Mouse (Mus musculus): ENCODE results near the gene BC005537. TPM values are rescaled to one million over a fixed set of nuclear protein-coding genes. Genes with fewer than 3 reads are reported as not detected.
"Not testable (repeated sequence)": the region's sequence is repeated elsewhere in the genome, so short reads cannot be mapped to it uniquely, and the experiment has no call there.

Gene BC005537
- polyA plus RNA-seq, 1 experiment from 2014 or later, result 11.1 TPM

GRCm38 (mm10) chr13:24831353-24832130 is 30.1 kb downstream of the BC005537 start, which contains the start of the genes Acot13 and Tdp2:
Gene Acot13, minus strand, starts transcription at chr13:24831540.
Gene Tdp2, plus strand, starts transcription at chr13:24831679.
- peak within 1 kb of the TSS; percentile 85 for H3K4me2 ChIP-seq (replicated peaks; ENCODE audit: low read depth)
- H3K36me3 ChIP-seq (ENCODE audit: control insufficient read depth, insufficient read depth, low read length), result no peaks in the 10 kb centered on the region
- ATAC-seq (ENCODE audit: low FRiP score, low TSS enrichment) (peak; percentile 98), DNase-seq (ENCODE audit: low spot score) (peak; percentile 100)
- H3K4me3 ChIP-seq (ENCODE audit: low read depth, low read length), result peak within 1 kb of the TSS; percentile 92
- no peaks in the 10 kb centered on the region for H3K27me3 ChIP-seq (ENCODE audit: control insufficient read depth, insufficient read depth, low read length)
- peak within 1 kb of the TSS; percentile 95 for H3K9ac ChIP-seq (ENCODE audit: low read length)
- H3K4me1 ChIP-seq (replicated peaks; ENCODE audit: control insufficient read depth, insufficient read depth), result 0 out of 2 replicates have a peak, but pooled peaks cover 3% of the 10 kb centered on the region
- WGBS, result under 1% methylated on average over 74 of the region's 90 CpGs
- TF ChIP-seq CTCF (IDR thresholded peaks at IDR 0.05; ENCODE audit: low read depth) (peak; percentile 45), EP300 (optimal IDR thresholded peaks at IDR 0.05) (no peak)
- H3K9me3 ChIP-seq (ENCODE audit: control insufficient read depth, low read length), result no peaks in the 10 kb centered on the region
- peak within 1 kb of the TSS; percentile 96 for H3K27ac ChIP-seq (replicated peaks)

- Histone ChIP-seq H3K36me3 (ENCODE audit: control insufficient read depth, insufficient read depth, low read length) (no peaks in the 10 kb centered on the region), H3K9me3 (ENCODE audit: control insufficient read depth, low read length) (no peaks in the 10 kb centered on the region), H3K4me1 (replicated peaks; ENCODE audit: control insufficient read depth, insufficient read depth) (0 out of 2 replicates have a peak, but pooled peaks cover 3% of the 10 kb centered on the region), H3K4me2 (replicated peaks; ENCODE audit: low read depth) (peak overlapping the region; percentile 85), H3K27me3 (ENCODE audit: control insufficient read depth, insufficient read depth, low read length) (no peaks in the 10 kb centered on the region), H3K4me3 (ENCODE audit: low read depth, low read length) (peak overlapping the region; percentile 92), H3K9ac (ENCODE audit: low read length) (peak overlapping the region; percentile 95), H3K27ac (replicated peaks) (peak overlapping the region; percentile 96)
- WGBS, result 1% methylated on average over 21 of the region's 21 CpGs
- ATAC-seq (ENCODE audit: low FRiP score, low TSS enrichment), result peak; percentile 1; the same call in 1 of the 2 replicates
- DNase-seq (ENCODE audit: low spot score), result no peak
- TF ChIP-seq CTCF (IDR thresholded peaks at IDR 0.05; ENCODE audit: low read depth), result no peak
- TF ChIP-seq EP300 (optimal IDR thresholded peaks at IDR 0.05), result no peak
These were observed 30.8 kb downstream of the BC005537 start for GRCm38 (mm10) chr13:24832131-24832810.

GRCm38 (mm10) chr13:24832811-24833155 is 31.3 kb downstream of the BC005537 start:
- ATAC-seq (ENCODE audit: low FRiP score, low TSS enrichment) (no peak), DNase-seq (ENCODE audit: low spot score) (no peak)
- Histone ChIP-seq H3K4me1 (replicated peaks; ENCODE audit: control insufficient read depth, insufficient read depth) (0 out of 2 replicates have a peak, but pooled peaks cover 3% of the 10 kb centered on the region), H3K4me3 (ENCODE audit: low read depth, low read length) (peak overlapping the region; percentile 92), H3K27ac (replicated peaks) (no peak overlapping the region; the same call in 1 of the 2 replicates), H3K4me2 (replicated peaks; ENCODE audit: low read depth) (peak overlapping the region; percentile 85), H3K27me3 (ENCODE audit: control insufficient read depth, insufficient read depth, low read length) (no peaks in the 10 kb centered on the region), H3K9ac (ENCODE audit: low read length) (peak overlapping the region; percentile 95), H3K36me3 (ENCODE audit: control insufficient read depth, insufficient read depth, low read length) (no peaks in the 10 kb centered on the region), H3K9me3 (ENCODE audit: control insufficient read depth, low read length) (no peaks in the 10 kb centered on the region)
- 10% methylated on average over 2 of the region's 2 CpGs for WGBS
- no peak for TF ChIP-seq EP300 (optimal IDR thresholded peaks at IDR 0.05)
- TF ChIP-seq CTCF (IDR thresholded peaks at IDR 0.05; ENCODE audit: low read depth), result no peak

GRCm38 (mm10) chr13:24837765-24838164 is 36.3 kb downstream of the BC005537 start:
- H3K27ac ChIP-seq (replicated peaks); H3K27me3 ChIP-seq (ENCODE audit: control insufficient read depth, insufficient read depth, low read length); H3K4me2 ChIP-seq (replicated peaks; ENCODE audit: low read depth); H3K9ac ChIP-seq (ENCODE audit: low read length); H3K4me3 ChIP-seq (ENCODE audit: low read depth, low read length); H3K36me3 ChIP-seq (ENCODE audit: control insufficient read depth, insufficient read depth, low read length); ATAC-seq (ENCODE audit: low FRiP score, low TSS enrichment); H3K9me3 ChIP-seq (ENCODE audit: control insufficient read depth, low read length); H3K4me1 ChIP-seq (replicated peaks; ENCODE audit: control insufficient read depth, insufficient read depth); DNase-seq (ENCODE audit: low spot score): not testable (repeated sequence)
- WGBS, result 90% methylated on average over 8 of the region's 8 CpGs

GRCm38 (mm10) chr13:24839831-24840230 is 38.4 kb downstream of the BC005537 start:
- DNase-seq (ENCODE audit: low spot score) (no peak), ATAC-seq (ENCODE audit: low FRiP score, low TSS enrichment) (no peak)
- no peaks in the 10 kb centered on the region for H3K27me3 ChIP-seq (ENCODE audit: control insufficient read depth, insufficient read depth, low read length)
- H3K9ac ChIP-seq (ENCODE audit: low read length), result no peak overlapping the region
- H3K27ac ChIP-seq (replicated peaks), result no peak overlapping the region
- WGBS, result 62% methylated on average over 3 of the region's 3 CpGs
- no peak overlapping the region for H3K4me2 ChIP-seq (replicated peaks; ENCODE audit: low read depth)
- no peaks in the 10 kb centered on the region for H3K36me3 ChIP-seq (ENCODE audit: control insufficient read depth, insufficient read depth, low read length)
- H3K9me3 ChIP-seq (ENCODE audit: control insufficient read depth, low read length), result no peaks in the 10 kb centered on the region
- no peak overlapping the region for H3K4me3 ChIP-seq (ENCODE audit: low read depth, low read length)
- no peaks in the 10 kb centered on the region for H3K4me1 ChIP-seq (replicated peaks; ENCODE audit: control insufficient read depth, insufficient read depth)
- no peak for TF ChIP-seq CTCF (IDR thresholded peaks at IDR 0.05; ENCODE audit: low read depth)
- no peak for TF ChIP-seq EP300 (optimal IDR thresholded peaks at IDR 0.05)

DNA sequence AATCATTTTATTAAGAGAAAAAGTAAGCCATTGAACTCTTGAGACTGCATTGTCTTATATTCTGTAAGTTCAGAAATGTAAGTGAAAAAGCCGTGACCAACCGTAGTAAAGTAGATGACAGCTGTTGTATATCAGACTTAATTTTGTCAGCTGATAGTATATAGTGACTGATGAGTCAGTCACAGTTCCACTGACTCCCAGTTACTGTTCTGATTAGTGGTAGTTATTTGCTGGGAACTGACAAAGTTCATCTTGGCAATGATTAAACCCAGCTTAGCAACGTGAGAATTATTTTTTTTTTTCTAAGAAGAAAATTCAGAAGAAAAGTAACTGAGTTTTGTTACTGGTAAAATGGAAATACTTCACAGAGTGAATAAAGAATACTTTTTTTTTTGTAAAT is 40.2 kb downstream of the BC005537 start:
- Histone ChIP-seq H3K4me1 (replicated peaks; ENCODE audit: control insufficient read depth, insufficient read depth) (no peaks in the 10 kb centered on the region), H3K9ac (ENCODE audit: low read length) (no peak overlapping the region), H3K4me3 (ENCODE audit: low read depth, low read length) (no peak overlapping the region), H3K36me3 (ENCODE audit: control insufficient read depth, insufficient read depth, low read length) (no peaks in the 10 kb centered on the region), H3K27ac (replicated peaks) (no peak overlapping the region), H3K4me2 (replicated peaks; ENCODE audit: low read depth) (no peak overlapping the region), H3K27me3 (ENCODE audit: control insufficient read depth, insufficient read depth, low read length) (no peaks in the 10 kb centered on the region), H3K9me3 (ENCODE audit: control insufficient read depth, low read length) (no peaks in the 10 kb centered on the region)
- no peak for ATAC-seq (ENCODE audit: low FRiP score, low TSS enrichment)
- WGBS, result 65% methylated on average over 3 of the region's 3 CpGs
- DNase-seq (ENCODE audit: low spot score), result no peak
- no peak for TF ChIP-seq CTCF (IDR thresholded peaks at IDR 0.05; ENCODE audit: low read depth)
- TF ChIP-seq EP300 (optimal IDR thresholded peaks at IDR 0.05), result no peak

Measured in stomach, postnatal 0 days (tissue).